Mouse (Mus musculus) CH12F3 (cell line): Measurements from ENCODE around the gene Tsga10.
"Not testable (repeated sequence)": the region's sequence is repeated elsewhere in the genome, so short reads cannot be mapped to it uniquely, and the experiment has no call there.

Experiments used
- in situ Hi-C: fragments of 300-500 bp; cut with MboI; formaldehyde crosslinking; loops from 2 replicates; pipeline ENCODE4 v1.14.3; 2020; ENCODE audit warnings: low sequenced_read_pairs

Gene Tsga10

DNA sequence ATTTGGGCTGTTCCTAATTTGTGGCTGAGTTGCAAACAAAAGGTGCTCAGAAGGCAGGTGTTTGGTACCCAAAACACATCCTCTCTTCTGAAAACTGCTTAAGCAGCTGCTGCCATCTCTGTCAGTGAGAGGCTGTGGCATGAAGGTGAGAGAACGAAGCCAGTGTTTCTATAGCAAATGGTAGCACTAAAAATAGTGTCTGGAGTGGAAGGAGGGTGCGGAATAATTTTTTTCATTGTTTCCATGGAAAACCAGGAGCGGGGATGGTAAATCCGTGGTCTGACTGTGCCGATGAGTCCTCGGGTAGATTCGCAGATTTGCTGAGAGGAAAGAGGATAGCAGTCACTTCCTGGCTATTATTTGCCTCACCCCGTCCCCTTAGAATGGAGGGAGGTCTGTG lies 139.8 kb downstream of the Tsga10 start:
- in situ Hi-C loops: no loop called here

DNA sequence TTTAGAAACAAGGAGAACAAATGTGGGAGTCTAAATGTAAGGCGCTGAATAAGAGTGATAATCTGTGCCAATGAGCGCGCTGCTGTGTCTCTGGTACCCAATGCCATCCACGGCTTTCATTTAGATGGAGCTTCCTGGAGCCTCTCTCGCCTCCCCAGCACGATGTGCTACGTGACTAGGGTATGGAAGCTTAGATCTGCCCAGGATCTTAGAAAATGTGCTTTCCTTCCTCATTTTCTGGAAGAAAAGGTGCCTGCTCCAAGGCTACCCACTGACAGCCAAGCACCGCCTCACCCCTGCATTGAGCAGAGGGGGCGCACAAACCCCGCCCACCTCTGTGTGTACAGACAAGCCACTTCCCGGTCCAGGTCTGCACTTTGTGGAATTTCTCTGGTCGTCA lies 140.3 kb downstream of the Tsga10 start:
- in situ Hi-C loops: no loop called here

DNA sequence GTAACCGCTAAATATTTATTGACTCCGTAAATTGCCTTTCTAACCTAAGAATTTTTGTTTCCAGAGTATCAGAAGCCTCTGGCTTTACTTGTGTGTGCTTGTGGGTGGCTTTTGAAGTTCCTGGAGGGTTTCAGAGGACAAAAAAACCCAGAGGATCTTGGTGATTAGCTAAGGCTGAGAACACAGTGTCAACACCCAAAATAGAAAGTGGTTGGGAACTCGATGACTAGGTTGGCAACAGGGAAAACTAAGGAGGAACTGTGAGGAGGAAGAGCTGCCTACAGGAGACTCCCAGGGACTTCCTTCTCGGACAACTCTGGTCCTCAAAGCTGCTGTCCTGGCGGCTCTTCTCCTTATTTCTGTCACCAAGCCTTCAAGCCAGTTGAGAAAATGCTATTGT lies 145.1 kb downstream of the Tsga10 start:
- in situ Hi-C loops: no loop called here

DNA sequence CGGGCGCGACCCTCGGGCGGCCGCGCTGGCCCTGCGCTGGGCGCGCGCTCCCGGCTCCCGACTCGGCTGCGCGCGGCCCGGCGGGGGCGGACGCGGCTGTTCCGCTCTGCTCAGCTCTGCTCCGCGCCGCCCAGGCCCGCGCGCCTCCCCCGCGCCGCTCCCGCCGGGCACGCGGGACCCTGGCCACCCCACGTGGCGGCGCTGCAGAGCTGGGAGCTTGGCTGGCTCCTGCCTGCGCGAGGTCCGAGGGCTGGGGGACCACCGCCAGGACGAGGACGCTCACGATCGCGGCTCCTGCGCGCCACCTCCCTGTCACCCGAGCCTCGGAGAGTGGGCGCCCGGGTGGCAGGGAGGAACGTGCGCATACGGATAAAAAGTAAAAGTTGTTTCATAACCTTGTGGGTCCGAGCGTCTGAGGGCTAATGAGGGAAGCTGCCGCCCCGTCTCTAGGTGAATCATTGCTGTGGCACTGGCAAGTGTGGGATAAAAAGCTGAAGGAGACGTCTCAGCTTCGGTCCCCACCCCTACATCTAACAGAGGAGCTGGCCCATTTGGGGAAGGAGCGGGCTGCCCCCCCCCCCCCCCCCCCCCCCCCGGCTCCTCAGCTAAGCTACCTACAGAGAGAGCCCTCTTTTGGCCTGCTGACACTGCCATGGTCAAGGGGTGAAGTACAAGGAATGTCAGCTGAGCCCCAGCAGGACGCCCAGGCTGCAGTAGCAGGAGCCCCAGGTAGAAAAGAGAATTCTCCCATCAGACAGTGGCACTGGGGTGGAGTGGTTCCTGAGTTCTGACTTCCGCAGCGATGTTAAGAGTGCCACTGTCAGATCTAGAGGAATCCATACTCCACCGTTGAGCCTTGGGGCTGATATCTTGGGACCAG lies 146.2 kb downstream of the Tsga10 start, which contains the start of gene 2010300C02Rik:
2010300C02Rik (minus strand) TSS at position 325 of the 880 bp plus-strand sequence.
- in situ Hi-C loops: no loop called here

DNA sequence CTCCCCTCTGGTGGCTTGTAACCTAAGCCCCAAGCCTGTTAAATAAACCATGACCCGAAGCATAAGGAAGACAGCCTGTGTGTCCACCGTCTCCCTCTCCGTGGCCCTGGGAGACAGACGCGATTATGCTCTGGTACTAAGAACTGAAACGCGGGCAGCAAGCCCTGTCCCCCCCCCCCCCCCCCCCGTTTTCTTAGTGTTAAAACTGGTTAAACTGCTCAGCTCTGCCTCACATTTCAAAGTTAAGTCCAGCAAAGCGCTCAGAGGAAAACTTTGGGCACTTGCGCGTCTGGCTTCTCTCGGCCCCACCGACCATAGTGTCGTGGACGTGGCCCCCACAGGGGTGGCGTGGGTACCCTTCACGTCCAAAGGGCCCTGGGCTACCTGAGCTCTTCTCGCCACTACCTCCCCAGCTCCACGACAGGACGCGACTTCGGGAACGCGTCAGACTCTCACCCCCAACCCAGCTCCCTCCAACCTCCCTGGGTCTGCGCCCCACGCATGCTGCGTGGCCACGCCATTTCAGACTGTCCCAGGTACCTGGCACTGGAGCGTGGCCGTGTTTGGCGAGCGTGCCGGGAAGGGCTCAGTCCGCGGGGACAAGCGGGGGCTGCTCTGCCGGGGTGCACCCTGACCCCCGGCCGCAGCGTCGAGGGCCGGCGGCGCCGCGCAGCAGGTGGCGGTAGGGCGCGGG lies 147.1 kb downstream of the Tsga10 start:
- in situ Hi-C loops: no loop called here

DNA sequence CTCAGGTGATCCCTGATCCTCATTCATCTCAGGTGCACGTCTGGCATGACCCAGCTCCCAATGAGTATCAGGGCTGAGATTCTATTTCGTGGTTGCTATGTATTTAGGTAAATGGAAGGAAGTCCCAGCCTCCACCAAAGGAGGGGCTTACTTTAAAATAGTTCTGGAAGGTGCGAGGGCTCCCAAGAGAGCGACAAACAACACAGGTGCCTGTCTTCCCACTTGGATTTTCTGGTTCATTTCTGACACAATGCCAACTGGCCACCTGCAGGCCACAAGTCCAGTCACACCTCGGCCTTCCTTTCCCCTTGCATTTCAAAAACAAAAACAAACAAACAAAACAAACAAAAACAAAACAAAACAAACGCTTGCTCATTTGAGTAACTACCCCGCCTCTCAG lies 147.7 kb downstream of the Tsga10 start:
- in situ Hi-C loops: no loop called here

DNA sequence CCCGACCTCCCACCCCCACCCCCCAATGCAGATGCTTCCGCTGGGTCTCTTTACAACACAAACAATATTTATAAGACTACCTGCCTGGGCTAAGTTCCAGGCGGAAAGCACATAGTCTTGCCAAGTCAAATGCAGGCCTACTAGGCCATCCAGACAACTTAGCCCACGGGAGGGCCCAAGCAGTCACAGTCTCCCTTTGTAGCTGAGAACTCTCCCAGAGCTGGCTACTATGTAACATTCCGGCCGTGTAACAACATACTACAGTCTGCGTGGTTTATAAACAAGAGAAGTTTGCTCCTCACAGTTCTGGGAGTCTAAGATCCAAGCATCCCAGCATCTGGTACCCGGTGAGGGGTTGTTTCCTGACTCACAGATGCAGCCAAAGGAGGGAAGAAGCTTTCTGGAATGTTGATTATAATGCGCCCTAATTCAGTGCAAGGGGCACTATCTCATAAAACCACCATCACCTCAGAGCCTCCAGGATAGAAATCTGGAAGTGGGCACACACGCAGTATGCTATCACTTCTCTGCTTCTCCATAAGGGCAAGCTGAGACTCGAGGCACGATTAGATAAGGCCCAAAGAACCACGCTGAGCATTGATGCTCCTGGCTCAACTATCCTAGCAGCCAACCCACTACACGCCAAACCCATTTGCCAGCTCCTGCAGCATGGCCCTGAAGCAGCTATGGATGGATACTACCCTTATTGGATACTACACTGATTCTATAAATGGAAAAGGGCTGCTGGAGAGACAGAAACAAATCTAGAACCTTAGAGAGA lies 148.6 kb downstream of the Tsga10 start:
- in situ Hi-C loops: no loop called here

DNA sequence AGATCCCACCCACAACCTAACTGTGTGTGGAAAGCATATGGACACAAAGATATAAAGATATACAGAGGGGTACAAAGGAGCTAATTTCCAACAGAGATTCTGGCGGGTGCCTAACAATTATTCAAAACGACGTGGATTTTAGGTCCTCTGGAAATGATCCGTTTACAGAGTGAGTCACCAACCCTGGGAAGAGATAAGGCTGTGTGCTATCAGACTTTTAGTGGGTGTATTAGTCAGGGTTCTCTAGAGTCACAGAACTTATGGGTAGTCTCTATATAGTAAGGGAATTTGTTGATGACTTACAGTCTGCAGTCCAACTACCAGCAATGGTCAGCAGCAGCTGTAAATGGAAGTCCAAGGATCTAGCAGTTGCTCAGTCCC lies 153.9 kb downstream of the Tsga10 start:
- in situ Hi-C loops: not testable (repeated sequence)

DNA sequence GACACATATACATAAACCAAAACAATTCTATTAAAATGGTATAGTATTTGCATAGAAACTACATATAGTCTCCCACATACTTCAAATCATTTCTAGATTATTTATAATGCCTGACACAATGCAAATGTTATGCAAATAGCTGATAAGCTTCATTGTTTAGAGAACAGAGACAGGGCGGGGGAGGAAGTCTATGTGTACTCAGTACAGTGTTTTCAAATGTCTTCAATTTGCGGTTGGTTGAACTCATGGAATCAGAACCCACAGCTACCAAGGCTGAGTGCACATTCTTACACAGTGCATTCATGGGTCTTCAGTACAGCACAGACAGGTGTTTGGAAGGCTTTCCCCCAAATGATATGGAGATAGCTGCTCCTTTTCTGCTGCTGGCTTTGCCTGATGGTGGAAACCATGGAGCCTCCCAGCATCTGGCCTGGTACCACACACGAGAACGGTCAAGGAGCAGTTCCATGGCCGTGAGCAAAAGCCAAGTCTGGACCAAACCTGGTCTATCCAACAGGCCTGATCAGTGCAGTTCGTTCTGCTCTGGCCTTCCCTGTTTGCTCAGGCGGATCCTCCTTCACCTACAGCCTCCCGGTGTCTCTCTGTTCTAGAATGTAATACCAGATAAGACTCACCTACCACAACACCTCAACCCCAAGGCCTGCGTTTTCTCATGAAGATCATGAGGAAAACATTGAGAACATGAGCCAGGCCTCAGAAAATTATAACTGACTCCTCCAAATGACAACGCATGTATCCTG lies 154.5 kb downstream of the Tsga10 start:
- in situ Hi-C loops: no loop called here

DNA sequence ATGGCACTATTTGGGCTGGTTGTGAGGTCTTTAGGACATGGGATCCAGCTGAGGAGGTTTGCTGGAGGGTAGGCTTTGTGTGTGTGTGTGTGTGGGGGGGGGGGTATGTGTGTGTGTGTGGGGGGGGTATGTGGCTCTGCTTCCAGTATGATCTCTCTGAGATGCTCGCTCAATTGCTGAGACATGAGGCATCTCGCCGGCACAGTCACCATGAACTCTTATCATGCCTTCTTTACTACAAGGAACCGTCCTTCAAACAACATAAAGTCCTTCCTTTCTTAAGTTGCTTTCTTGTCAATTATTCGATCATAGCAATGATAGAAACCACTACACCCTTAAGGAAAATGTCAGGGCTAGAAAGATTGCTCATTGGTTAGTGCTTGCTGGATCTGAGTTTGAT lies 155.1 kb downstream of the Tsga10 start:
- in situ Hi-C loops: no loop called here

DNA sequence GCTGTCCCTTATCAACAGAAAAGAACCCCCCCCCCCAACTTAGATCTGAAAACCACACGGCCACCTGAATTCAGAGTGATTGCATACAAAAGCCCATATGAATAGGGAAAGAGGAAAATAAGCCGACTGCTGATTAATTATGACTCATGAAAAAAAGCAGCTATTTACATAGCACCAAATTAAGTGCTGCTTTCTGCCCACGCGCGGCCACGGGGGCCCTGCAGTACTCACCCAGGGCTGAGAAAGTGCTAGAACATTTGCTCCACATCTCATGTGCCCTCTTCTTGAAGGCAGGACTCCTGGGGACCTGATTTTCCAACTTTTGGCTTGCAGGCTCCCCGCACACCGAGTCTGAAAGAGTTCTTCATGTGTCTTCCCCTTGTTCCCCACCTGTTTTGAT lies 156.5 kb downstream of the Tsga10 start:
- in situ Hi-C loops: no loop called here

DNA sequence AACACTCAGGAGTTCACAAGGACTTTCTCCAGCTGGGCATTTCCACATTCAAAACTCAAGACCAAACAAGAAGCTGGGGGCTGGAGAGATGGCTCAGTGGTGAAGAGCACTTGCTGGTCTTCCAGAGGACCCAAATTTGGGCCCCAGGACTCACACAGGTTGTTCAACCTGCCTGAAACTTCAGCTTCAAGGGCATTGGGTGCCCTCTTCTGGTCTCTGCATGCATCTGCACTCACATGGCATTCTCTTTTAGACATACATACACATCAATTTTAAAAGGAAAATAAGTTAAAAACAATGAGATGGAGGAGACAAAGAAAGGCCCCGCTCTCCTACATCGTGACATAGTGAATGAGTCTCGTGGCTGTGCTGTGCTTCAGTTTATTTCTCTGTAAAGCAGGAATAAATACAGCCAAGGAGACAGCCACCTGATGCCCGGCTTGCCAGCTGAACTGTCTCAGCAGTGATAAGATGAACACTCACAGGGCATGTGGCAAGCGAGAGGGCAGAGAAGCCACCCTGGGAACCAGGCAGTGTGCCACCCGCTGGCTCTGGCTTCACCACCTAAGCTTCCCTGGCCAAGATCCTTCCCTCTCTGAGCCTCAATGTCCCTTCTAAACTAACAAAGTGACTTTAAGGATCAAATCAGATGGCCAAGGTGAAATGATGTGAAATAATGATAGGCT lies 157.8 kb downstream of the Tsga10 start:
- in situ Hi-C loops: no loop called here
